Mouse (Mus musculus): Measurements from ENCODE around the gene Llgl2.

GRCm38 (mm10) chr11:115903384-115904230, 79.8 kb downstream of the Llgl2 start:
- TF ChIP-seq HCFC1 (IDR thresholded peaks at IDR 0.05; ENCODE audit: low read depth, low read length) (no peak), POLR2A (IDR thresholded peaks at IDR 0.05; ENCODE audit: low read depth, low read length) (no peak)
